Mouse (Mus musculus) embryonic facial prominence, embryonic 11.5 days (tissue): ENCODE results near the gene Nav2. TPM values are rescaled to one million over a fixed set of nuclear protein-coding genes. Genes with fewer than 3 reads are reported as not detected.

Experiments used
- ATAC-seq: fragments of 200-750 bp; cut with Nextera tagmentation; replicated peaks from 2 replicates; pipeline ENCODE4 v1.8.0; 2017; ENCODE audit warnings: low read depth; ENCODE audit not compliant: insufficient number of reproducible peaks, low FRiP score, low TSS enrichment
- DNase-seq: peaks from one replicate; pipeline ENCODE4 v3.0.0-alpha.2; 2015; ENCODE audit warnings: low spot score
- H3K27ac ChIP-seq: fragments of 300-500 bp; sonication (generic); replicated peaks from 2 replicates; pipeline ENCODE4 v1.5.1; 2014; ENCODE audit warnings: mild to moderate bottlenecking, low read depth, low read length, control low read depth
- H3K27me3 ChIP-seq: fragments of 300-500 bp; sonication (generic); 2 replicates; pipeline ENCODE4 v1.6.1; 2014; ENCODE audit warnings: mild to moderate bottlenecking, low read length, moderate library complexity, mixed read lengths; ENCODE audit not compliant: control insufficient read depth, insufficient read depth
- H3K36me3 ChIP-seq: fragments of 300-500 bp; sonication (generic); replicated peaks from 2 replicates; pipeline ENCODE4 v1.6.1; 2014; ENCODE audit warnings: low read depth, mild to moderate bottlenecking, low read length, moderate library complexity, mixed read lengths; ENCODE audit not compliant: control insufficient read depth, insufficient read depth
- H3K4me1 ChIP-seq: fragments of 300-500 bp; sonication (generic); 2 replicates; pipeline ENCODE4 v1.6.1; 2014; ENCODE audit warnings: low read length, mixed read lengths; ENCODE audit not compliant: control insufficient read depth, insufficient read depth
- H3K4me2 ChIP-seq: fragments of 300-500 bp; sonication (generic); 2 replicates; pipeline ENCODE4 v1.6.1; 2014; ENCODE audit warnings: low read depth, mild to moderate bottlenecking, control low read depth, low read length, moderate library complexity
- H3K4me3 ChIP-seq: fragments of 300-500 bp; sonication (generic); 2 replicates; pipeline ENCODE4 v1.5.1; 2014; ENCODE audit warnings: low read depth, low read length, control low read depth
- H3K9ac ChIP-seq: fragments of 300-500 bp; sonication (generic); replicated peaks from 2 replicates; pipeline ENCODE4 v1.6.1; 2014; ENCODE audit warnings: mild to moderate bottlenecking, control low read depth, low read length
- H3K9me3 ChIP-seq: fragments of 300-500 bp; sonication (generic); replicated peaks from 2 replicates; pipeline ENCODE4 v1.6.1; 2016; ENCODE audit warnings: mild to moderate bottlenecking, low read length, inconsistent platforms, mixed read lengths; ENCODE audit not compliant: control insufficient read depth
- WGBS: fragments of 180-500 bp; shearing (Covaris S2); extraction: QIAGEN DNeasy Blood & Tissue Kit; methylation state at CpG from one replicate; pipeline ENCODE4 v1.1.7; 2014; 5-methylcytosine and 5-hydroxymethylcytosine counted together
- polyA plus RNA-seq: library from polyadenylated mRNA; unstranded; fragments of >200 nt; fragmentation: Nextera tagmentation; extraction: Ambion mirVana; gene quantifications from 2 replicates; pipeline ENCODE4 v1.2.1, GENCODE M21; 2014

The Nav2 gene
- polyA plus RNA-seq, 1 experiment from 2014 or later: 7.3 TPM

DNA sequence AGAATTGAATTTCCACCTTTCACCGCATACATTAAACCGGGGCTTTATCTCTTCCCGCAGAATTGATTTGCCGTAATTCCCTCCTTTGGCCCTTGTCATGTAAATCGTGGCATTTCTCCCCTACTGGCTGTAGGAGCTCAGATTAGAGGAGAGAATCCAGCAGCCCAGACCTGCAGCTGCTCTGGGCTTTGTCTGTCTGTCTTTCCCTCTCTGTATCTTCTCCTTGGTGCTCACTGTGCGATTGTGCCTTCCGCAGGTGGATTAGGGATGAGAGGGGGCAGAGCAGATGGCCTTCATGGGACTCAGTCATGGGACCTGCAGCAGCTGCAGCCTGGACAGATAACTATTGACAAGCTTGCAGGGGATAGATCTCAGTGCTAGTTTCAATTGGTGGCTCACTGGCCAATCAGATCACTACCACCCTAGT, 162.6 kb downstream of the Nav2 start:
- DNase-seq: no peak
- H3K4me1 ChIP-seq: no peaks in the 10 kb centered on the region
- 17% methylated on average over 7 of the region's 7 CpGs for WGBS
- no peaks in the 10 kb centered on the region for H3K36me3 ChIP-seq
- H3K9me3 ChIP-seq: no peaks in the 10 kb centered on the region
- no peak overlapping the region for H3K4me2 ChIP-seq
- H3K4me3 ChIP-seq: no peak overlapping the region
- H3K27me3 ChIP-seq: no peaks in the 10 kb centered on the region
- H3K9ac ChIP-seq: no peak overlapping the region
- no peak for ATAC-seq
- H3K27ac ChIP-seq: no peak overlapping the region

DNA sequence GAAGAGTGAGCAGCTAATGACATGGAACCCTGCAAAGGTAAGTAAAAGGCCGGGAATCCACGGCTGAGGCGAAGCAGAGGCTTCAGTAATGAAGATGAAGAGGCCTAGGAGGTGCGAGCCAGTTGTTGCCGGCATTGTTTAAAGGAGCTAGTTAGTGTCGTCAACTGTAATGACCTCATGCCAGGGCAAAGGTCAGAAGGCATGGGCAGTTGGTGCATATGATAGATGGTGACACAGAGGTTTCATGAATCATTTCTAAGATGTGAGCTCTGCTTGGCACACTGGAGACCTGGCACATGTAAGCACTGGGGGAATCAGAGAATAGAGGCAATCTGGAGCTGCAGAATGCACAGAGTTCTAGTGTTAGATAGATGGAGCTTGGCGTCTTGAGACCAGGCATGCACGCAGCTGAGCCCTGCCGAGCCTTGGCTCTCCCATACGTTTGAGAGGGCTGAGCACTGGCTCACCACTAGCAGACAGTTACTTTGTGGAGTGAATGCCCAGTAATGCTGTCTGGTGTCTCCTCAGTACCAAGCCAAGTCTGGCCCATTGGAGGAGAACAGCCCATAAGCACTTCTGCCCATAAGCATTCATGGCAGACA, 166.9 kb downstream of the Nav2 start:
- 78% methylated on average over 10 of the region's 10 CpGs for WGBS
- no peak overlapping the region for H3K4me3 ChIP-seq
- H3K27me3 ChIP-seq: no peaks in the 10 kb centered on the region
- H3K27ac ChIP-seq: no peak overlapping the region
- no peaks in the 10 kb centered on the region for H3K9me3 ChIP-seq
- no peak overlapping the region for H3K9ac ChIP-seq
- H3K4me2 ChIP-seq: no peak overlapping the region
- no peaks in the 10 kb centered on the region for H3K4me1 ChIP-seq
- no peak for ATAC-seq
- no peaks in the 10 kb centered on the region for H3K36me3 ChIP-seq
- no peak for DNase-seq

DNA sequence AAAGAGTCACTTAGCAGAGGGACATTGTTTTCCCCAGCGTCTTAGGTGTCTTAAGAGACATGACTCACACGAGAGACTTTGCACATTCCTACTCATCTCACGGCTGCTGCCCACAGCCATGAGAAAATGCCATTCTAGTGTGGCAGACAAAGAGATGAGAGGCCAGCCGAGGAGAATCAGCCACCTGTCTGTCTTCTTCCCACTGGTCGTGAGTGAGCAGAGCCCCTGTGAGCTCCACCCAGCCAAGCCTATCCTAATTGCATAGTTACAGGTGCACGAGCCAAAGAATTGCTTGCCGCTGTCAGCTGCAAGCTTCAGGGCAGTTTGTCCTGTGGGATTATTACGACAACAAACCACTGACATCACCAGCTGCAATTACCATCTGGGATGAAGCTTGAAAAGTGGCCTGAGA, 167.8 kb downstream of the Nav2 start:
- DNase-seq (no peak), ATAC-seq (no peak)
- no peaks in the 10 kb centered on the region for H3K36me3 ChIP-seq
- H3K4me1 ChIP-seq: no peaks in the 10 kb centered on the region
- 54% methylated on average over 8 of the region's 8 CpGs for WGBS
- no peaks in the 10 kb centered on the region for H3K9me3 ChIP-seq
- no peak overlapping the region for H3K9ac ChIP-seq
- no peaks in the 10 kb centered on the region for H3K27me3 ChIP-seq
- H3K27ac ChIP-seq: no peak overlapping the region
- H3K4me2 ChIP-seq: no peak overlapping the region
- no peak overlapping the region for H3K4me3 ChIP-seq

DNA sequence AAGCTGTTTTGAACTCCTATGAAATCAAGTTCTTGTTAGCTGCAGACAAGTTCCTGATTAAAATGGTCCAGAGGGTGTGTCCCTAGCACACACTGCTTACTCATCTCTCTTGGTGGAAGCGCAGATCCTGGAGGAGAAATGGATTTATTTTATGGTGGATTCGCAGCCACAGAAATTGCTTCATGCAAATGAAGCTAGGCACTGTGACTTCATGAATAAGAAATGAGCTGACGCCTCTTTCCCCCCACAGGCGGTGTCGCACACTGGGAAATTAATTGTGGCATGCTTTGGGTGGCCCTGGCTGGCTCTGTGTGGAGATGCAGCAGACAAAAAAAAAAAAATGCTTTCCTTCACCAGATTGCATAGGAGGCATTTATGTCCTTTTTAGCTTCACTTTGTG, 170.4 kb downstream of the Nav2 start:
- Histone ChIP-seq H3K9ac (no peak overlapping the region), H3K27ac (no peak overlapping the region), H3K36me3 (no peaks in the 10 kb centered on the region), H3K4me1 (no peaks in the 10 kb centered on the region), H3K4me2 (no peak overlapping the region), H3K27me3 (no peaks in the 10 kb centered on the region), H3K4me3 (no peak overlapping the region), H3K9me3 (no peaks in the 10 kb centered on the region)
- 72% methylated on average over 5 of the region's 5 CpGs for WGBS
- ATAC-seq (no peak), DNase-seq (no peak)

GRCm38 (mm10) chr7:49082585-49083165, 174.2 kb downstream of the Nav2 start:
- Histone ChIP-seq H3K4me1 (no peaks in the 10 kb centered on the region), H3K4me3 (no peak overlapping the region), H3K27ac (no peak overlapping the region), H3K9me3 (no peaks in the 10 kb centered on the region), H3K9ac (no peak overlapping the region), H3K4me2 (no peak overlapping the region), H3K27me3 (no peaks in the 10 kb centered on the region), H3K36me3 (no peaks in the 10 kb centered on the region)
- no peak for DNase-seq
- 55% methylated on average over 4 of the region's 4 CpGs for WGBS
- no peak for ATAC-seq

- no peak for ATAC-seq
- Histone ChIP-seq H3K9me3 (no peaks in the 10 kb centered on the region), H3K4me1 (no peaks in the 10 kb centered on the region), H3K4me2 (no peak overlapping the region), H3K36me3 (no peaks in the 10 kb centered on the region), H3K4me3 (no peak overlapping the region), H3K9ac (no peak overlapping the region), H3K27ac (no peak overlapping the region), H3K27me3 (no peaks in the 10 kb centered on the region)
- WGBS: 55% methylated on average over 8 of the region's 8 CpGs
- DNase-seq: no peak
Measured at GRCm38 (mm10) chr7:49084768-49085167, 176.3 kb downstream of the Nav2 start.

GRCm38 (mm10) chr7:49085759-49086158, 177.2 kb downstream of the Nav2 start:
- no peak overlapping the region for H3K4me2 ChIP-seq
- DNase-seq: no peak
- H3K4me1 ChIP-seq: no peaks in the 10 kb centered on the region
- H3K36me3 ChIP-seq: no peaks in the 10 kb centered on the region
- no peaks in the 10 kb centered on the region for H3K9me3 ChIP-seq
- H3K4me3 ChIP-seq: no peak overlapping the region
- no peak overlapping the region for H3K27ac ChIP-seq
- no peak overlapping the region for H3K9ac ChIP-seq
- 83% methylated on average over 10 of the region's 10 CpGs for WGBS
- H3K27me3 ChIP-seq: no peaks in the 10 kb centered on the region
- ATAC-seq: no peak

DNA sequence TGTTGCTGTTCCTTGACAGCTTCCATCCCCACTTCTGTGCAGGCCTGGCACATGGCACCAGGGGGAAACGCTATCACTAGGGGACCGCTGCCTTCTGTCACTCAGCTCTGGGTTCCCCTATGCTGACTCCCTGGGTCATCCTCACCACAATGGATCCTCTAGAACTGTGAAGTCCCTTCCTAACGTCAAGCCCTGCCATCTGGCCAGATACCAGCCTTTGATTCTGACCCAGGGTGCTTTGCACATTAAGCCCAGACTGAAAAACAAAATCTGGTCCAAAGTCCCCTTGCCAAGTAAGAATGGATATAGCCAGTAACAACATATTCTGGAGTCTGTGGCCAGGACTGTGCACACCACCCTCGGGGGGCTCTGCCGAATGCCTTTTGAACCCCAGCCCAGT, 178.6 kb downstream of the Nav2 start:
- H3K27ac ChIP-seq: no peak overlapping the region
- ATAC-seq (no peak), DNase-seq (no peak)
- H3K9ac ChIP-seq: no peak overlapping the region
- no peaks in the 10 kb centered on the region for H3K9me3 ChIP-seq
- H3K4me3 ChIP-seq: no peak overlapping the region
- H3K4me1 ChIP-seq: no peaks in the 10 kb centered on the region
- H3K27me3 ChIP-seq: no peaks in the 10 kb centered on the region
- WGBS: 82% methylated on average over 5 of the region's 5 CpGs
- H3K36me3 ChIP-seq: no peaks in the 10 kb centered on the region
- H3K4me2 ChIP-seq: no peak overlapping the region
